Mouse (Mus musculus) ES-Bruce4 (cell line): ENCODE data around the gene Apol7c. TPM values are rescaled to one million over a fixed set of nuclear protein-coding genes. Genes with fewer than 3 reads are reported as not detected.
A peak's percentile ranks its signal among the peaks of the same experiment; 100 is the strongest.
"Not testable (repeated sequence)": the region's sequence is repeated elsewhere in the genome, so short reads cannot be mapped to it uniquely, and the experiment has no call there.

Experiments
- H3K27ac ChIP-seq: 2 replicates; pipeline ENCODE4 v1.5.1; 2012; ENCODE audit warnings: low read length, inconsistent platforms; ENCODE audit not compliant: insufficient read depth
- H3K27me3 ChIP-seq: 2 replicates; pipeline ENCODE4 v1.6.1; 2012; ENCODE audit warnings: mild to moderate bottlenecking, low read length, inconsistent platforms; ENCODE audit not compliant: control insufficient read depth, poor library complexity, insufficient read depth, severe bottlenecking
- H3K36me3 ChIP-seq: 2 replicates; pipeline ENCODE4 v1.6.1; 2012; ENCODE audit warnings: inconsistent platforms, mild to moderate bottlenecking, low read length, moderate library complexity; ENCODE audit not compliant: control insufficient read depth, poor library complexity, insufficient read depth, severe bottlenecking
- H3K4me1 ChIP-seq: one replicate; pipeline ENCODE4 v1.8.1; 2011; ENCODE audit warnings: low read length; ENCODE audit not compliant: control insufficient read depth, insufficient read depth
- H3K4me3 ChIP-seq: 2 replicates; pipeline ENCODE4 v1.5.1; 2011; ENCODE audit warnings: low read depth, mild to moderate bottlenecking, low read length
- H3K9ac ChIP-seq: 2 replicates; pipeline ENCODE4 v1.6.1; 2012; ENCODE audit warnings: low read depth, mild to moderate bottlenecking, inconsistent platforms; ENCODE audit not compliant: poor library complexity, severe bottlenecking
- H3K9me3 ChIP-seq: replicated peaks from 2 replicates; pipeline ENCODE4 v1.6.1; 2012; ENCODE audit warnings: mild to moderate bottlenecking, low read length, inconsistent platforms; ENCODE audit not compliant: control insufficient read depth, poor library complexity, insufficient read depth, severe bottlenecking
- CTCF ChIP-seq: IDR thresholded peaks from one replicate; pipeline ENCODE4 v1.8.1; 2011; ENCODE audit warnings: low read depth, low read length
- EP300 ChIP-seq: IDR thresholded peaks from 2 replicates; pipeline ENCODE4 v1.6.1; 2011; ENCODE audit warnings: low read depth, low read length; ENCODE audit not compliant: insufficient read depth
- POLR2A ChIP-seq: IDR thresholded peaks from one replicate; pipeline ENCODE4 v1.8.1; 2011; ENCODE audit warnings: low read length; ENCODE audit not compliant: insufficient read depth
- polyA plus RNA-seq: library from polyadenylated mRNA; stranded (reverse); fragments of >200 nt; gene quantifications from 2 replicates; pipeline ENCODE4 v1.2.4, GENCODE M21; 2011; ENCODE audit warnings: low read depth; ENCODE audit not compliant: missing spikeins, insufficient read depth, insufficient read length

Gene Apol7c
- polyA plus RNA-seq, 1 experiment = not detected

DNA sequence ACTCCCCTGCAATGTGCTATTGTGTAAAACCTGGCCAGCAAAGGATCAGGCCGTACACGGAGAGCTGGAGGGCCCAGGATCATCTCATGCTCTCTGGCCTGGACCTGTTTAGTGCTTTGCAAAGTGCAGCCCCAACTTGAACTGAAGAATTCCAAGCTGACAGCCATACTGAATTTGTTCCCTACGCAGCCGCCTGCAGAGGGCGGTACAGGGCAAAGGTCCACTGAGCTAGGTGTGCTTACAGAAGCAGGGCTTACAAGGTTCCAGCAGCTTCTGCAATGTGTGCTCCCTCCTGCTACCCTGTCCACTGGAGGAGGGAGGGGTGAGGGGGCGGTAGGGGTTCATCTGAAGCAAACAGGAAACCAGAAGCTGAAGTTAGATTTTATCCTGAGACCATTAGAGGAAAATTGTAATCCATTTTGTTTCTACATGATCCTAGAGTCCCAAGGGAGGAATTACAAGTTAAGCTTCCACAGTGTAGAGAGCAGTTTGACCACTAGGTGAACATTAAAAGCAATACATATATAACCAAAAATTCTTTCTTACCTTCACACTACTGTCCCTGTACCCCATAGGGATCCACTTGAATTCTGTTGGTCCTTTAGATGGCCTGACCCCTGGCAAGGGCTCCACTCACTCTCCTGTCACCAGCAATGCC lies 9.8 kb downstream of the Apol7c start:
- not testable (repeated sequence) for H3K4me1 ChIP-seq, H3K4me3 ChIP-seq, H3K36me3 ChIP-seq, H3K27me3 ChIP-seq, H3K27ac ChIP-seq, H3K9me3 ChIP-seq, H3K9ac ChIP-seq
- TF ChIP-seq CTCF = peak; percentile 67

DNA sequence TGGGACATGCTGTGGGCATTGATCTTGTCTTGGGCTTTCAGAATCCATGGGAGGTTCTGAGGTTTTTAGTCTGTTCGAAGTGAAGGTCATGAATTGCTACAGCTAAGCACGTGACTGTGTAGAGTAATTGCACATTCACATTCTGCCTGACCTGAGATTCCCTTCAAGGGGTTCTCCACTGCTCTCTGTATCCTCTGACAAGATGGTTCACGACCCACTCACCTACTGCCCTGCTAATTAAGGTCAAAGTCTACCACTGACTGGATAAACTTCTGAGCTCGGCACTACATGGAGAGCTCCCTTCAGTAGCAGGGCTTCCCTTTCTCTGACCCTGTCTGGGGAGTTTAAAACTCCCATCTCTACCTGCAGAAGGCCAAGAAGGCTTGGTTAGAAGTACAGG lies 12.5 kb downstream of the Apol7c start:
- H3K27ac ChIP-seq, H3K27me3 ChIP-seq, H3K9ac ChIP-seq, H3K4me1 ChIP-seq, H3K4me3 ChIP-seq, H3K36me3 ChIP-seq, H3K9me3 ChIP-seq: not testable (repeated sequence)

DNA sequence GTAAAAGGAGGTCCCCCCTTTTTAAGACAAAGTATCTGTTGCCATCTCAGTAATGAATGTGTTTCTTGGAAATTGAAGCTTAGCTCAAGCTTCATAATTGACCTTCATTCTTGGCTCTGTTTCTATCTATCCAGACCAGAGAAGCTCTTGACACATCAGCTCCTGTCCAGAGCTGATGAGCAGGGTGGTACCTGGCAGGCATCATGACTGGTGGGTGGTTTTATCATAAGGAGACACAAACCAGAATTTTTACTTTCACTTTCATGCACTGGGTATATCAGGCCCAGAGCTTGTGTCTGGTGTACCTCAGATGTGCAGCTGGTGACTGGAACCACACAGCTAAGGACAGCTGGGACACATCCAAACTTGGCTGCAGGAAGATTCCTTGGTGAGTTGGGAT lies 25.1 kb downstream of the Apol7c start, which contains the start of gene Apol11a:
Apol11a (plus strand) TSS at position 306 of the 400 bp plus-strand sequence.
- not testable (repeated sequence) for H3K36me3 ChIP-seq, H3K9me3 ChIP-seq, H3K27ac ChIP-seq, H3K4me3 ChIP-seq, H3K4me1 ChIP-seq, H3K27me3 ChIP-seq, H3K9ac ChIP-seq

DNA sequence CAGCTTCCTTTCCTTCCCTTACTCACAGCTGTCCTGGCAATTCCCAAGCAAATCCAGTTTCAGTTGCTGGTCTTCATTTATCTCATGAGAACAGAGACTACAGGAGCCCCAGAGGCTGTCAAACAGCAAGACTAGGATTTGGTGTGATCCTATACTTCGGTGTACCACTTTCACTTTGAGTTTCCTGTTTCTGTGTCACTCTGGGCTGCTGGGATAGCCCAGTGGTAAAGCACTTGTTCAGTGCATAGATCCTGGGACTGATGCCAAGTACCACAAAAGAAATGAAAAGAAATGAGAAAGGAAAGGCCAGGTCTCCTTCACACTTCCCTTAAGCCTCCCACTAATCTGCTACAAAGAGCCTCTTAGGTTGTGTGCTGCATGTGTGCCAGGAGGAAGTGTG lies 38.4 kb downstream of the Apol7c start:
- not testable (repeated sequence) for H3K4me3 ChIP-seq, H3K4me1 ChIP-seq, H3K27ac ChIP-seq, H3K27me3 ChIP-seq, H3K36me3 ChIP-seq, H3K9ac ChIP-seq, H3K9me3 ChIP-seq

DNA sequence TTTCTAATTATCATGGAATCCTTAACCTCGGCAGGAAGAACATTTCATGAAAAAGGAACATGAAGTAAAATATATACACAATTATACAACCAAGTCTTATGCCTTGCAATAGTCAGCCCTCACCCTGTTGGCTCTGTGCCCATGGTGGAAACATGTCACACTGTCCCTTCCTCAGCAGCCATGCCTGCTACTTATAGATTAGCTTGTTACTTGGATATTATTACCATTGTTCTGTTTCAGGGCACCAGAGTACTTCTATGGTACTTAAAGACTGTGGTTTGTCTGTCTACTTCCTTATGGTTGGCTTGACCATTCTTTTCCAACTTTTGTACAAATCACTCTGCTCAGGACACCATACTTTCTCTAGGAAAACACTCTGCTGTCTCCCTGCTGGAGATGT lies 39.9 kb downstream of the Apol7c start:
- not testable (repeated sequence) for H3K4me3 ChIP-seq, H3K9ac ChIP-seq, H3K4me1 ChIP-seq, H3K27ac ChIP-seq, H3K27me3 ChIP-seq, H3K9me3 ChIP-seq, H3K36me3 ChIP-seq

DNA sequence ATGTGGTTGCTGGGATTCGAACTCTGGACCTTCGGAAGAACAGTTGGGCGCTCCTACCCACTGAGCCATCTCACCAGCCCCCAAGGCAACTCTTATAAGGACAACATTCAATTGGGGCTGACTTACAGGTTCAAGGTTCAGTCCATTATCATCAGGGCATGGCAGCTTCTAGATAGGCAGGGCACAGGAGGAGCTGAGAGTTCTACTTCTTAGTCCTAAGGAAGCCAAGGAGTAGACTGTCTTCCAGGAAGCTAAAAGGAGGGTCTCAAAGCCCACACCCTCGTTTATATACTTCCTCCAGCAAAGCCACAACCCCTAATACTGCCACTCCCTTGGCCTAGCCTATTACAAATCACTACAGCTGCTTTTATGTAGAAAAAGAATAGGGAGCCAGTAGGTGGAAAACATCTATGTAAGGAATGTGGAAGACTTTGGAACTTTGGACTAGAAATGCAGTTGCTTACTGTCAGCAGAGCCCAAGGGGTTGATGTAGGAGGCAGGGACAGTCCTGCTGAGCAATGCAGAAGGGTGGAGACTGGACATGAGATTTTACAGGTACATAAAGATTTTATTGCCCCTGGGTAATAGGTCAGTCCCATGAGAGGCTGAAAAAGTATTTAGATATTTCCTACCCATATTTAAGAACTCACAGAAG lies 50.8 kb downstream of the Apol7c start:
- no peaks in the 10 kb centered on the region for H3K36me3 ChIP-seq
- H3K27me3 ChIP-seq = no peaks in the 10 kb centered on the region; the same call in 1 of the 2 replicates
- no peak overlapping the region for H3K4me3 ChIP-seq
- no peaks in the 10 kb centered on the region for H3K4me1 ChIP-seq
- H3K27ac ChIP-seq = no peak overlapping the region
- TF ChIP-seq CTCF (no peak), POLR2A (no peak), EP300 (no peak)
- no peak overlapping the region for H3K9ac ChIP-seq
- H3K9me3 ChIP-seq = no peaks in the 10 kb centered on the region

DNA sequence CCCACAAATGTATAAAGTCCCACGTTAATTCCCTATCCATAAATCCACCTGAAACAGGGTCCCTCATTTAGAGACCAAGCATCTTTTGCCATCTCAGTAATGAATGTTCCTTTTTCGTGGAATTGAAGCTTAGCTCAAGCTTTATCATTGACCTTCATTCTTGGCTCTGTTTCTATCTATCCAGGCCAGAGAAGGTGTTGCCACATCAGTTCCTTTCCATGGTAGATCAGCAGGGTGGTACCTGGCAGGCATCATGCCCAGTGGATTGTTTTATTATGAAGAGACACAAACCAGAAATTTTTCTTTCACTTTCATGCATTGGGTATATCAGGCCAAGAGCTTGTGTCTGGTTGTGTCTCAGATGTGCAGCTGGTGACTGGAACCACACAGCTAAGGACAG lies 56.4 kb downstream of the Apol7c start, which contains the start of gene Apol10a:
Apol10a (plus strand) TSS at position 355 of the 400 bp plus-strand sequence.
- H3K9me3 ChIP-seq, H3K27me3 ChIP-seq, H3K36me3 ChIP-seq, H3K4me1 ChIP-seq, H3K4me3 ChIP-seq, H3K27ac ChIP-seq, H3K9ac ChIP-seq: not testable (repeated sequence)

Other genes with a start within 250 kb of the Apol7c start
- 78.1 and 78.3 TPM in 2 replicates for gene Rbfox2, start 226.3 kb downstream of the Apol7c start, polyA plus RNA-seq
- not detected in 2 replicates for gene Apol7a, start 134.2 kb downstream of the Apol7c start, polyA plus RNA-seq
- not detected in 2 replicates for gene Apol9a, start 122.2 kb downstream of the Apol7c start, polyA plus RNA-seq
- not detected in 2 replicates for gene Apol7b, start 85.8 kb downstream of the Apol7c start, polyA plus RNA-seq
- gene Apol10a, start 56.3 kb downstream of the Apol7c start, polyA plus RNA-seq = not detected in 2 replicates
- not detected in 2 replicates for gene Apol11a, start 25.0 kb downstream of the Apol7c start, polyA plus RNA-seq
- not detected in 2 replicates for gene 1700025B11Rik, start 28.6 kb upstream of the Apol7c start, polyA plus RNA-seq
- gene Apol10b, start 62.8 kb upstream of the Apol7c start, polyA plus RNA-seq = not detected in 2 replicates
- not detected in 2 replicates for gene Gm36245, start 65.9 kb upstream of the Apol7c start, polyA plus RNA-seq
- not detected in 2 replicates for gene Apol11b, start 110.0 kb upstream of the Apol7c start, polyA plus RNA-seq
- 0.54 TPM in 1 of 2 replicates, not detected in the other for gene Apol7e, start 165.5 kb upstream of the Apol7c start, polyA plus RNA-seq
- gene Apol9b, start 195.7 kb upstream of the Apol7c start, polyA plus RNA-seq = not detected in 2 replicates
- gene Apol8, start 223.7 kb upstream of the Apol7c start, polyA plus RNA-seq = 1.4 and 1.9 TPM in 2 replicates